In the genomic region with DNA sequence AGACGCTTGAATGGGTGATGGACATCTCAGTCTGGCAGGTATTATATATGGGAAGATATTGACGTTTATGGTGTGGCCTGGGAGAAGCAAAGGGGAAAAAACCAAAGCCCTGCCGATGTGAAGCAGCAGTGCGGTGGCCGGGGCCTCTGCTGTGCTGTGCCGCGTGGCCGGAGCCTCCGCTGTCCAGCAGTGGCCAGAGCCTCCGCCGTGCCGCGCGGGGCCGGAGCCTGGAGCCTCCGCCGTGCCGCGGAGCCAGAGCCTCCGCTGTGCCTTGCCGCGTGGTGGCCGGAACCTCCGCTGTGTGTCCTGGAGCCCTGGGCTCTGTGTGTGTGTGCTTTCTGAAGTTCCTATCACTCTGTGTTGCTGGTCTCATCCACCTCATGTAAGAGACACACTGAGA, we compare ENCODE assay signal across 8 mouse cellular contexts. TPM values are rescaled to one million over a fixed set of nuclear protein-coding genes. Genes with fewer than 3 reads are reported as not detected.
DNase-seq lines count a peak whose midpoint lies in the region; ATAC-seq and TF ChIP-seq lines count a peak whose summit lies in the region.

No protein-coding gene starts in this region.

- peaks cover 2 to 3% of the 10 kb centered on the region in 2 experiments; a peak in 2 of 4 replicates for H3K4me1 ChIP-seq in ES-E14 (ENCODE audit: control insufficient read depth in 2 of 2, insufficient read depth in 2 of 2, low read length in 2 of 2, poor library complexity in 1 of 2)
- H3K4me1 ChIP-seq in heart, embryonic 14.5 days (ENCODE audit: control insufficient read depth in 2 of 2, insufficient read depth in 2 of 2, low read length in 2 of 2) = peaks cover 2 to 18% of the 10 kb centered on the region in 2 experiments
- H3K4me1 ChIP-seq in liver, embryonic 13.5 days (replicated peaks) = no peaks in the 10 kb centered on the region

- no peaks in the 10 kb centered on the region for H3K36me3 ChIP-seq in ES-E14 (ENCODE audit: control insufficient read depth, insufficient read depth, low read length, poor library complexity, severe bottlenecking)
- H3K36me3 ChIP-seq in heart, embryonic 14.5 days (ENCODE audit: control insufficient read depth, insufficient read depth, low read length) = peaks cover 28% of the 10 kb centered on the region
- H3K36me3 ChIP-seq in liver, embryonic 13.5 days = 0 out of 2 replicates have a peak, but pooled peaks cover 3% of the 10 kb centered on the region

- peak; percentile 21; the same call in 1 of the 2 replicates for ATAC-seq in heart, embryonic 14.5 days (ENCODE audit: insufficient number of reproducible peaks, insufficient read depth, low FRiP score, low read depth)
- ATAC-seq in liver, embryonic 13.5 days (ENCODE audit: low read depth) = no peak
- ATAC-seq in megakaryocyte-erythroid progenitor cell, adult 5-6 weeks (replicated peaks; ENCODE audit: low FRiP score, low TSS enrichment, poor library complexity, severe bottlenecking) = no peak

- H3K9ac ChIP-seq in ES-E14 (ENCODE audit: insufficient read depth, low read depth, low read length, poor library complexity, severe bottlenecking) = peak overlapping the region; percentile 9; the same call in 1 of the 2 replicates
- peak overlapping the region; percentile 56 for H3K9ac ChIP-seq in heart, embryonic 14.5 days (ENCODE audit: low read length)
- H3K9ac ChIP-seq in liver, embryonic 13.5 days = no peak overlapping the region

- in situ Hi-C loops in ES-E14 (cut with MboI; ENCODE audit: low sequenced_read_pairs in 2 of 2, unreplicated experiment in 2 of 2) = no loop called here

- no peaks in the 10 kb centered on the region for H3K27me3 ChIP-seq in heart, embryonic 14.5 days (ENCODE audit: control insufficient read depth, insufficient read depth, low read length)
- no peaks in the 10 kb centered on the region for H3K27me3 ChIP-seq in liver, embryonic 13.5 days

- H3K9me3 ChIP-seq in ES-E14 (ENCODE audit: control insufficient read depth, insufficient read depth, low read depth, low read length) = no peaks in the 10 kb centered on the region
- H3K9me3 ChIP-seq in heart, embryonic 14.5 days (ENCODE audit: control insufficient read depth, low read length) = no peaks in the 10 kb centered on the region
- no peaks in the 10 kb centered on the region for H3K9me3 ChIP-seq in liver, embryonic 13.5 days (replicated peaks)

- H3K4me2 ChIP-seq in heart, embryonic 14.5 days (ENCODE audit: low read length) = peak overlapping the region; percentile 62
- H3K4me2 ChIP-seq in liver, embryonic 13.5 days = peak overlapping the region; percentile 30

- WGBS in heart, embryonic 14.5 days = 46% methylated on average over 24 of the region's 24 CpGs
- WGBS in liver, embryonic 13.5 days (ENCODE audit: insufficient replicate concordance) = 71% methylated on average over 24 of the region's 24 CpGs

- intact Hi-C loops in gastrocnemius, postnatal 36 days (cut with DNase I) = no loop called here

- DNase-seq in gastrocnemius, postnatal 10 days = peak; percentile 30
- DNase-seq in gastrocnemius, postnatal 36 days = no peak
- no peak for DNase-seq in ES-E14 (ENCODE audit: low read depth, low spot score)
- DNase-seq in liver, embryonic 13.5 days = no peak
- no peak for DNase-seq in urinary bladder, adult 18-20 months (ENCODE audit: low spot score in 2 of 2)
- no peak for DNase-seq in right cerebral cortex, postnatal 14 days

- no peak overlapping the region for H3K27ac ChIP-seq in ES-E14 (ENCODE audit: insufficient read depth, low read depth, low read length, poor library complexity, severe bottlenecking)
- no peak overlapping the region for H3K27ac ChIP-seq in heart, embryonic 14.5 days (replicated peaks in 1 of 2; ENCODE audit: control insufficient read depth in 1 of 2, insufficient read depth in 1 of 2, low read depth in 2 of 2, low read length in 2 of 2)
- H3K27ac ChIP-seq in liver, embryonic 13.5 days = no peak overlapping the region

- peak overlapping the region; percentile 47; a peak in 3 of 4 replicates for H3K4me3 ChIP-seq in ES-E14 (ENCODE audit: insufficient read depth in 1 of 2, low read depth in 1 of 2, low read length in 2 of 2, poor library complexity in 1 of 2, severe bottlenecking in 1 of 2)
- peak overlapping the region; percentile 13 to 25 for H3K4me3 ChIP-seq in heart, embryonic 14.5 days (ENCODE audit: control insufficient read depth in 1 of 2, insufficient read depth in 1 of 2, low read depth in 1 of 2, low read length in 2 of 2)
- no peak overlapping the region for H3K4me3 ChIP-seq in liver, embryonic 13.5 days (replicated peaks)

TF ChIP-seq in ES-E14, 5 proteins besides CTCF, POLR2A, EP300 and RAD21:
- TF ChIP-seq ZC3H11A (IDR thresholded peaks at IDR 0.05; ENCODE audit: borderline replicate concordance, low read depth, low read length) (no peak), CHD2 (IDR thresholded peaks at IDR 0.05; ENCODE audit: low read depth, low read length) (no peak), MAFK (IDR thresholded peaks at IDR 0.05; ENCODE audit: insufficient read depth, low read depth, low read length) (no peak), HCFC1 (IDR thresholded peaks at IDR 0.05; ENCODE audit: borderline replicate concordance, insufficient read depth, low read length) (no peak), ZNF384 (IDR thresholded peaks at IDR 0.05; ENCODE audit: low read depth, low read length) (no peak)

RNA-seq across cellular contexts. Expression of a gene that starts 17.9 kb away (rescaled TPM):
- 10 to 100 TPM; 12.3 to 15.0 TPM for total RNA-seq in gastrocnemius, postnatal 10 days (2021)
- total RNA-seq in gastrocnemius, postnatal 36 days (2021) = 10 to 100 TPM; 10.9 to 14.1 TPM
- total RNA-seq in ES-E14 (2012; rRNA removed) = 4.0 and 7.4 TPM in 2 replicates
- polyA plus RNA-seq in heart, embryonic 14.5 days (2014; fragmentation: Nextera tagmentation; extraction: Ambion mirVana) = 14.4 and 15.6 TPM in 2 replicates
- polyA plus RNA-seq in liver, embryonic 13.5 days (2015; fragmentation: Nextera tagmentation; extraction: Ambion mirVana) = 2.2 and 2.8 TPM in 2 replicates
- total RNA-seq in megakaryocyte-erythroid progenitor cell, adult 5-6 weeks (2014; fragmentation: Nextera tagmentation) = 6.0 and 8.1 TPM in 2 replicates
- 5.0 and 13.8 TPM in 2 replicates for total RNA-seq in megakaryocyte-erythroid progenitor cell, adult 5-6 weeks (2017)
